Mouse (Mus musculus) c-Kit-negative CD71-positive TER-119-positive erythroid progenitor cells, embryonic 14.5 days (primary cell): ENCODE results near the gene Prkca.

ENCODE experiments used
- DNase-seq: peaks from one replicate; pipeline ENCODE4 v3.0.0-alpha.2; 2013; ENCODE audit warnings: low read depth, low spot score

Prkca gene

GRCm38 (mm10) chr11:108343789-108344462 is at the start of gene Prkca:
Gene Prkca (minus strand): TSS chr11:108343928.
- peak; percentile 19 for DNase-seq

- no peak for DNase-seq
These were observed 41.9 kb upstream of the Prkca start for GRCm38 (mm10) chr11:108385666-108386024.

DNA sequence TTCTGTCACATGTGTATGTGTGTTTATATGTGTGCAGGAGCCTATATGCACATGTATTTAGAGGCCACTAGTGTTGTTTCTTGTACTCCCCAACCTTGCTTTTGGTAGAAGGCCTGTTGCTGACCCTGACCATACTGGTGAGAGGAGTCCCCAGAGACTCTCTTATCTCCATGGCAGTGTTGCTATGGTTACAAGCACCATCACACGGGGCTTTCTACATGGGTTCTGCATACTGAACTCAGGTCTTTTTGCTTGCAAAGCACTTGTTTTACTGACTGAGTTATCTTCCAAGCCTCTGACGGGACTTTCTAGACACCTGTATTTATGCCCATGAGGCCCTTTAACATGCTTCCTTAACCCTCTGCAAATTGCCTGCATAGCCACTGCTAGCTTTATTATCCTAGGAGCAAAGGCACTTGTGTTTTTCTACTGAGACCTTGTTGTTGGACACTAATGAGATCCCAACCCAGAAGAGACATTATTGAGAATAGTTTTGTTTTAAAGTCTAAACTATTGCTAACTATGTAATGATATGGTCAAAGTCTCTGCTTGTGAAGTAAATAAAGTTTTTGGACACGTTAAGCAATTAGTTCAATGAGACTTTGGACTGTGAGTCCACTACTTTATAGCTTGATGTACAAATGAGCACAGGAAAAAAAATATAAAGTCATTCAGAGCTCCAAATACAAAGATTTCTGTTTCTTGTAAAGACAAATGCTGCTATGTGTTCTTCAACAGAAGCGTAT is 41.4 kb upstream of the Prkca start:
- no peak for DNase-seq

GRCm38 (mm10) chr11:108382664-108383063 is 38.9 kb upstream of the Prkca start:
- no peak for DNase-seq

DNA sequence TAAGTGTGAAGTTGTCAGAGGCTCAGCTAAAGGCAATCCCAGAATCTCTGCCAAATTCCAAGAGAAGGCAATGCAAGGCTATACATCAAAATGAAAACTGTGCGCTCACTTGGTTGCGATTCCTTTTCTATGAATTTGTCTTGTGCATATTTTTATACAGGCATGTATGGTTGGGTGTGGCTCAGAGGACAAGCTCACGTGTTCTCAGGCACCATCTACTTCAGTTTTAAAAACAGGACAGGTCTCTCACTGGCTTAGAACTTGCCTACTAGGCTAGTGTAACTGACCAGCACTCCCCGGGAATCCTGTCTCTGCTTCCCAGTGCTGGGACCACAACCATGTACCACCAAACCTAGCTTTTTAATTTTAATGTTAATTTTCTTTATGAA is 34.6 kb upstream of the Prkca start:
- DNase-seq: no peak

DNA sequence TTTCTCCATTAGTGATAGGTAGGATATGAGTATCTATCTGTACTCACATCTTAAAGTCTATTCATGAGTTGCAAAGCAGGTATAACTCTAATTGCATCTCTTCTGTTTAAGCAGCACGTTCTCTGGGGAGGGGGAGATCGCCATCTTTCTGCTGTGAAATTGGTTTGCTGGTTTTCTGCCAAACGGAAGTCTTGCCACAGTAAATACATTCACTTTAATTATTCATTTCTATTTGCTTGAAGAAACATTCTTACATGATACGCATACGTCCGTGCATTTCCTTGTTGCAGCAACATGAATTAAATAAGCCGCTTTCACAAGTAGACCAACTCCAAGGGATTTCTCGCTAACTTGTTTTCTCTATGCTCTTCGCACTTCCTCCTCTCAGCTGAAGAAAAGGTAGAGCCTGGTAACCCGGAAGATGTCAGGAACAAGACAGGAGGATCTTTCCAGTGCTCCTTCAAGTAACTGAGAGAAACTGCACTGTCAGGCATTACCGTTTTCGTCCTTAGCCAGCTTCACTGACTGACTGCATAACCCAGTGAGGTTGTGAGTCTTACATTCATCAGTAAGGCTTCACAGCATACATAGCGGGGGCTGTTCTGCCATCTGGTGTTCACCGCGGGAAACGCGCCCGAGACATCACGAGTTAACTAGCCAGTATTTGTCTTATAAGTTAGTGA is 34.1 kb upstream of the Prkca start:
- DNase-seq: no peak

GRCm38 (mm10) chr11:108376815-108377214 is 33.1 kb upstream of the Prkca start:
- DNase-seq: no peak

GRCm38 (mm10) chr11:108367046-108367445 is 23.3 kb upstream of the Prkca start:
- DNase-seq: no peak

- no peak for DNase-seq
These were observed 21.9 kb upstream of the Prkca start for GRCm38 (mm10) chr11:108365600-108365999.

DNA sequence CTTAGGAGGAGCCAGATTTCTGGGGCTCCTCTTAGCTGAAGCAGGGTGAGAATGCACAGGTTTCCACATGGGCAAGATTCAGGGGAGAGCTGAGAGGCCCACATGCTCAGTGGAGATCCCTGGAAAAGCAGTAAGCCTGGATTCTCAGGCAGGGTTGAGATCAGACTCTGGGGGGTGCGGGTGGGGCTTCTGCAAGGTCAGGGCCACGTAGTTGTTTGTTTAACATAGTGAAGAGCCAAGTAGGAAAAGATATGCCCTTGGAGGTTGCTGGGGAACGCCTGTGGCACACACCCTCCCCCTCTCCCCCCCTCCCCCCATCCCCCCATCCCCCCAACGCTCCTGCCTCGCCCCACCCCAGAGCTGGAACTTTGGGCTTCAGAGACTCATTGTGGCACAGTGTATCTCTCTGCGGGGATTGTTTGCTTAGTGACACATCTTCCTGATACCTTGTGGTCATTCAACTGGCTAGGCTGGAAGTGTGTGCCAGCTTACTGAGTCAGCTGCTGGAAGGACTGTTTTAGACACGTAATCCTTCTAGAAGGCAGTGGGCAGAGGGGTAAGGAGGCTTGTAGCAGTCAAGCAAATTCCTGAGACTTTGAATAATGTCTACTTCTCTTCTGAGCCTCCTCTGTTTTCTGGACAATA is 21.3 kb upstream of the Prkca start:
- DNase-seq: no peak

GRCm38 (mm10) chr11:108363991-108364390 is 20.3 kb upstream of the Prkca start:
- DNase-seq: no peak

DNA sequence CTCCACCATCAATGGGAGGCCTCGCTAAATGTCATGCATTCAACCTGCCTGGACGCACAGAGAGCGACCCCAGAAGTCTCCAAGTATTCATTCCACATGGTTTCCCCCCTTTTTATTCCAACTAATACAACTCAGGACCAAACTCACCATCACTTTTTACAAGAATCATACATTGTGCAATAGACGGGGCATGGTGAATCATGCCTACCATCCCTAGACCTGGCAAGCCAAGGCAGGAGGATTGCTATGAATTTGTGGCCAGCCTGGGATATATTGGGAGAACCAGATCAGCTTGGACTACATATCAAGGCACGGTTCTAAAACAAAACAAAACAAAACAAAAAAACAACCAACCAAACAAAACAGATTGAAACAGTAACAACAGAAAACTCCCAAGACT is 19.2 kb upstream of the Prkca start:
- no peak for DNase-seq

DNA sequence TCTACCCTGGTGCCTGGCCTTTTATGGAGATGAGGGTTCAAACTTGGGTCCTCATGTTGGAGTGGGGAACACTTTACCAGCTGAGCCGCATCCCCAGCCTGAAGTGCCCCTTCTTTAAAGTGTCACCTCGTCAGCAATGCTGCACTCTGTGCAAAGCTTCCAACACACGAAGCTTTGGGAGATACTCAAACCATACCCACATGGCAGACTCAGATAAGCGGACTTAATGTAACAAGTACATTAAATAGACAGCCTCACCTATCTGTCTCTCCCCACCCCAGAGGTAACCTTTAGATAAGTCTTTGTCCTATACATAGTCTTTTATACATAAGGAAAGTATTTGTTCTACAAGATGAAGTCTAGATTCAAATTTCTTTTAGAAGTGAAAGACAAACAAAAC is 17.3 kb upstream of the Prkca start:
- DNase-seq: no peak

DNA sequence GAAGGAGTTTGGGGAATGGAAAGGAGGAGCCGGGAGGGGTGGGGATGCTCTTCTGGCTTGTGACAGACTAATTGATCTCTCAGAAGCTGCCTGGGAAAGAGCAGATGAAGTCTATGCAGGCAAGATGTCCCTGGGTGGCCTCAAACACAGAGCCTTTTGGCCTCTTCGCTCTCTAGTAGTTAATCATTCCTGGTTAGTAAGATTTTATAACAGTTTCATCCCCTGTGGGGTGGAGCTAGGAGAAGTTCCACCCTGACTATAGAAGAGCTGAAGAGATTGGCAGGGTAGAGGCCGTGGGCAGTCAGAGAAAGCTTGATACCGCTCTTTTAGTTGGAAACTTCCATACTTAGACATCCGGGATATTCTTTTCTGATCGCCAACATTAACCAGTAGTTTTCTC is 15.2 kb upstream of the Prkca start:
- no peak for DNase-seq

GRCm38 (mm10) chr11:108356020-108356419 is 12.3 kb upstream of the Prkca start:
- DNase-seq: no peak

GRCm38 (mm10) chr11:108352842-108353388 is 9.2 kb upstream of the Prkca start:
- no peak for DNase-seq

DNA sequence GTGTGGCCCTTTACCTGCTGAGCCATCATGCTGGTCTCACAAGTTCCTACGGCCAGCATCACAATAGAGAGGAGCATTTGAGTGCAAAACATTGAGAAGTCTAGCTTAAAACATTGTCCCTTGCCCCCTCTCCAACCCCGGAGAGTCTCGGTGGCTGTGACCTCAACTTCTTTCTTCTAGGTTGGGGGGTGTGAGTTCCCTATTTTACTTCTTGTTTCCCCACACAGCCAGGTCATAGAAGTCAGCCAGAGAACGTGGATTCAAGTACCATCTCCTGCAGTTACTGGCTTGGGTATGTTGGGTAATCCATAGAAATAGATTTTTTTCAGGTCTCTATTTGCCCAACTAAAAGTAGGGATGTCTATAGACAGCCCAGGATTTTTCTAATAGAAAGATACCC is 7.1 kb upstream of the Prkca start:
- no peak for DNase-seq

GRCm38 (mm10) chr11:108345321-108345720 is 1.6 kb upstream of the Prkca start:
- no peak for DNase-seq

DNA sequence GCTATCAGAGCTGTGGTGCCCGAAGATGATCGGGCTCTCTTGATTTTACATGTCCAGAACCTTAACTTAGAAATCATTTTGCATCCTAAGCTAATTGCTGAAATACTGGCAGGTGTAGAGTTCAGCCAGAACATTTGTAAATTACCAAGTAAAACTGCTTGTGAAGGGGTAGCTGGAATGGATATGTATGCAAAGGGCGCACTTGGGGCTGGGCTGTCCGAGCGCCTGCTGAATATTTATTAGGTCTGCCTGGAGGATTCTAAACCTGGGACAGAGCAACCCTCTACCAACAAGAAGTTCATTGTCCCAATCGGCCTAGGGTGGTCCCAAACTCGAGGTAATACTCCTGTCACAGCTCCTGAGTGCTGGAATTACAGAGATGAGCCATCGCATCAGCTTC is 1.0 kb upstream of the Prkca start:
- DNase-seq: no peak

DNA sequence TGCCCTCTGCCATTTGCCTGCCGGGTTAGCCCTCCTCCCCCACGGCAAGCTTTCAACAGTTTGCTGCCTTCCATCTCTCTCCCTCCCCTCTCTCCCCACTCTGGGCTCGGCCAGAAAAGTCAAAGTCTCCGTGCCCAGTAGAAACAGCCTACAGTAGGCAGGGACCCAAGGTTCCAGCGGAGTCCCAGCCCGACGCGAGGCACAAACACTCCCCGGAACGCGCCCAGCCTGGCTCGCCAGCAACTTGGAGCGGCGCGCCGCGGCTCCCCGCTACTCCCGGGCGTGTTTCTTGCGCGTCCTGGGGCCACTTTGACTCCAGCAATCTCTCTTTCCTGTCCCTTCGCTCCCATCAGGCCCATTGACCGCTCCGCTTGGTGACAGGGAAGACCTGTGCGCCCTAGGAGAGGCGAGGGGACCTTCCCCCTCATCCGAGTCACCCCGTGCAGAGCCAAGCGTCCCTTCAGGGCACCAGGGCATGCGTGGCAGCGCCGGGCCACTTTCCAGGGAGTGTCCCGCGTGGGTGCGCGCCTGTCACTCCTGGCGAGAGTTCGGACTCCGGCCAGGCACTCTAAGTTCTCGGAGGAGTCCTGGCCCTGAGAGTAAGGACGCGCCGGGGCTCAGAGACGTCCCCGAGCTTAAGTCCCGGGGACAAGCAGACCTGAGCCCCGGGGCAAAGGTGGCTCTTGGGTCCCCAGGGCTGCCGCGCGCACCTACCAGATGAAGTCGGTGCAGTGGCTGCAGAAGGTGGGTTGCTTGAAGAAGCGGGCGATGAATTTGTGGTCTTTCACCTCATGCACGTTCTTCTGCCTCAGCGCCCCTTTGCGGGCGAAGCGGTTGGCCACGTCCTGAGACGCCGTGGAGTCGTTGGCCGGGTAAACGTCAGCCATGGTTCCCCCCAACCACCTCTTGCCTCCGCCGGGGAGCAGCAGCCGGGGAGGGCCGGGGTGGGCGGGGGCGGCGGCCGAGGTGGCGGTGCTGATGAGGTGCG is 653 bp downstream of the Prkca start, which contains the start of gene Apoh:
Gene Apoh, plus strand, starts transcription at position 574 of the 988 bp plus-strand sequence.
- DNase-seq: no peak

- DNase-seq: no peak
These were observed 1.9 kb downstream of the Prkca start for GRCm38 (mm10) chr11:108341783-108342182.
